Mouse (Mus musculus) cortical plate, adult 2 months (tissue): ENCODE results near the gene Pih1d3.

Source experiments
- CTCF ChIP-seq: fragments of 200-500 bp; IDR thresholded peaks from 2 replicates; pipeline ENCODE4 v1.5.1; 2011; ENCODE audit warnings: mild to moderate bottlenecking, control low read depth, low read length; ENCODE audit not compliant: insufficient read depth; ENCODE audit errors: extremely low read depth
- POLR2A ChIP-seq: fragments of 200-500 bp; IDR thresholded peaks from 2 replicates; pipeline ENCODE4 v1.6.1; 2011; ENCODE audit warnings: mild to moderate bottlenecking, low read length, control low read depth; ENCODE audit not compliant: insufficient read depth; ENCODE audit errors: extremely low read depth

DNA sequence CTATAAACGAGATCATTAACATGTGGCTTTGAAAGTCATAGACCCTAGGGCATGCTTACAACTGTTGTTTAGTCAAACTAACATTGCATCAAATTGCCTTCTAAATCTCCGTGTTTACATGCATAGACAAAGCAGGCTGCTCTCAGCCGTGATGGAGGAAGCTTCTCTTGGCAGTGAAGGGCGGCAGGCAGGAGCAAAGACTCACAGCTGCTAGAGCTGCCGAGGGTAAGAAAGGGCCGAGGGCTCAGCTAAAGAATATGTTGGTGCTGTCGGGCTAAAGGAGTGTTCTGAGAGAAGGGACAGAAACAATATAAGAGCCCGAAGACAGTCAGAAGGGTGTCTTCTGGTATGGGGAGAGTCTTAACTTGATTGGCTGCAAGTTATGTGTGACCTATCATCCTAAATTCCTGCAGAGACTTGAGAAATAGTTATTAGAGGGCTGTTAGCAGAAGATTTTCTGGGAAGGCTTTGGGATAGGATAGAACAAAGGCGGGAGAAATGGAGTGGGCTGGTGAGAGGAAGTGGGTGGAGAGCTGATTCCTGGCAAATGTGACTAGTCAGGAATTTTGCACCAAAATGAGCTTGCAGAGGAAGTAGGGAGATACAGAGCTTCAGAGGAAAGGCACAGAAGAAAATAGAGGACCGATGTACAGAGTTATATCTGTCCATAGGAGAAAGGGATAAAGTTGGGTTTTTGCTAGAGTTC lies 37.7 kb downstream of the Pih1d3 start:
- TF ChIP-seq POLR2A (no peak), CTCF (no peak)
